Mouse (Mus musculus): ENCODE measurements around the gene Oxct2b. TPM values are rescaled to one million over a fixed set of nuclear protein-coding genes. Genes with fewer than 3 reads are reported as not detected.

Gene Oxct2b
- total RNA-seq, 2 experiments from 2014 or later: not detected

Other genes with a start within 250 kb of the Oxct2b start
- gene Cap1, start 230.2 kb upstream of the Oxct2b start, total RNA-seq (2021): 10 to 100 TPM; 62.2 to 66.9 TPM
- gene Mfsd2a, start 155.1 kb upstream of the Oxct2b start, total RNA-seq (2021): under 1 TPM in 1 of 2 experiments, not detected in 1; 0.24 TPM
- gene Mycl, start 120.6 kb upstream of the Oxct2b start, total RNA-seq (2021): under 1 TPM; 0.32 to 0.62 TPM
- gene Trit1, start 99.7 kb upstream of the Oxct2b start, total RNA-seq (2021): 1 to 10 TPM; 5.7 to 7.0 TPM
- gene Bmp8b, start 11.1 kb upstream of the Oxct2b start, total RNA-seq (2021): not detected
- gene Ppie, start 23.7 kb downstream of the Oxct2b start, total RNA-seq (2021): 10 to 100 TPM; 20.9 to 23.5 TPM
- gene Hpcal4, start 67.0 kb downstream of the Oxct2b start, total RNA-seq (2021): under 1 TPM; 0.07 to 0.26 TPM
- 10 to 100 TPM; 37.2 to 47.6 TPM for gene Nt5c1a, start 85.2 kb downstream of the Oxct2b start, total RNA-seq (2021)
- gene Heyl, start 117.3 kb downstream of the Oxct2b start, total RNA-seq (2021): 10 to 100 TPM; 21.4 to 21.6 TPM
- 100 to 1,000 TPM; 255 to 289 TPM for gene Pabpc4, start 146.1 kb downstream of the Oxct2b start, total RNA-seq (2021)
- not detected for gene Oxct2a, start 207.4 kb downstream of the Oxct2b start, total RNA-seq (2021)
- gene Bmp8a, start 227.0 kb downstream of the Oxct2b start, total RNA-seq (2021): under 1 TPM; 0.10 to 0.12 TPM

All from heart, postnatal 14 days (tissue).